Mouse (Mus musculus) stomach, postnatal 0 days (tissue): ENCODE measurements at regions not wholly inside any gene's neighbourhood (a gene's known extent, or its start where the extent isn't known, plus 50 kb on each side); places are given as distances from the start of the nearest gene placed in this dataset.

Experiments used
- CTCF ChIP-seq: IDR thresholded peaks from 2 replicates; pipeline ENCODE4 v1.5.1; 2016; ENCODE audit warnings: antibody characterized with exemption, low read depth, mild to moderate bottlenecking, moderate library complexity
- EP300 ChIP-seq: optimal IDR thresholded peaks from 2 replicates; pipeline ENCODE3; 2016; ENCODE audit warnings: antibody characterized with exemption

DNA sequence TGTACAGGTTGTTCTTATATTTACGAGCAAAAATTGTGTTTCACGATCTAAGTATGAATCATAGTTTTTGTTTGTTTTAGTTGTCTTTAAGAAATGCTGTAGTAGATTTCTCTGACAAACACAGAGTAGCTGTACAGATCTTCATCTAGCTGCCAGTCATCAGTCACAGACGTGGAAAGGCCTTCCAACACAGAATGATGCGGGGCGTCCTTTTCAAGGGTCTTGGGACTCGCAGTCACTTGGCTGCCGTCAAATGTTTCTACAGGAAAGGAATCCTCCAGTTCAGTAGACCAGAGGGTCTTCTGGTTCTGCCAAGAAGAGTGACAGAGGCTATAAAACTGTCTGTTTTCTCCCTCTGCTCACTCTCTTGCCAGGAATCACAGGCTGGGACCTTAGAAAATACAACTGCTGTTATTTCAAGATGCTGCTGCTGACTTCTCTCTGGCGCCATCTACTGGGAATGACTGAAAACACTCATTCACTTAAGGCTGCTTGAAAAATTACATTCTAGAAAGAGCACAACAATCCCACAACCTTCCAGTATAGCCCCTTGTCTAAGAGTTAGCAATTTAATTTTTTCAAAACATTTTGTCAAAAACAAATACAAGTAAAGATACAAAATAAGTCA lies 3623.3 kb upstream of the Gm7489 start:
- peak; percentile 87 for TF ChIP-seq CTCF
- TF ChIP-seq EP300, result no peak
